Mouse (Mus musculus): ENCODE measurements around the gene Ccdc167. TPM values are rescaled to one million over a fixed set of nuclear protein-coding genes. Genes with fewer than 3 reads are reported as not detected.
"Not testable (repeated sequence)": the region's sequence is repeated elsewhere in the genome, so short reads cannot be mapped to it uniquely, and the experiment has no call there.

The Ccdc167 gene
- total RNA-seq, 2 experiments from 2014 or later: 15.3 to 18.4 TPM

- no peak for DNase-seq
These were observed 3.1 kb upstream of the Ccdc167 start for GRCm38 (mm10) chr17:29719628-29720575.

- no peak for DNase-seq
These were observed 1.8 kb upstream of the Ccdc167 start for GRCm38 (mm10) chr17:29718660-29719059.

DNA sequence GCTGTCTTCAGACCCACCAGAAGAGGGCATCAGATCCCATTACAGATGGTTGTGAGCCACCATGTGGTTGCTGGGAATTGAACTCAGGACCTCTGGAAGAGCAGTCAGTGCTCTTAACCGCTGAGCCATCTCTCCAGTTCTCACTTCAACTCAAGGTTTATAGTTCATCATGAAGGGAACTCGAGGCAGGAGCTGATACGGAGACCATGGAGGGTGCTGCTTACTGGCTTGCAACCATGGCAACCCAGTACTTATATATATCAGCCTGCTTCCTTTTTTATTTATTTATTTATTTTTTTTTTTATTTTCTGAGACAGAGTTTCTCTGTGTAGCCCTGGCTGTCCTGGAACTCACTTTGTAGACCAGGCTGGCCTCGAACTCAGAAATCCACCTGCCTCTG is 3.1 kb downstream of the Ccdc167 start:
- DNase-seq: not testable (repeated sequence)

DNA sequence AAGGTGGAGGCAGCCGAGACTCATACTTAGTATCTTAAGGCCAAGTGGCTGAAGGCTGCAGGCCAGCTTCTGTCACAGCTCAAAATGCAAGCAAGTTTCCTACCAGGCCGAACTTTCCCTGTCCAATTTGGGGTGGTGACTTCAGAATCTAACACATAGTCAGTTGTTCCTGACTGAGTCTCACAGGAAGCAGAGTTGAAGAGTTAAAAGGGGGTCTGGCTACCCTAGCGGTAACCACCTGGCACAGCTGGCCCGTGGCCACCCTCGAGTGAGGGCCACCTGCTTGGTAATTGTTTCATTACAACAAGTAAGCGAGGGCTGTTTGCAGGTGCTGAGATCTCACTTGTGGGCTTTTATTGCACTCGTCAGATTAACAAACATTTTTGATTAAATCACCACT is 4.3 kb downstream of the Ccdc167 start:
- DNase-seq: no peak

GRCm38 (mm10) chr17:29711745-29712431 is 5.0 kb downstream of the Ccdc167 start:
- no peak for DNase-seq

- no peak for DNase-seq
These were observed 5.6 kb downstream of the Ccdc167 start for GRCm38 (mm10) chr17:29711076-29711744.

DNA sequence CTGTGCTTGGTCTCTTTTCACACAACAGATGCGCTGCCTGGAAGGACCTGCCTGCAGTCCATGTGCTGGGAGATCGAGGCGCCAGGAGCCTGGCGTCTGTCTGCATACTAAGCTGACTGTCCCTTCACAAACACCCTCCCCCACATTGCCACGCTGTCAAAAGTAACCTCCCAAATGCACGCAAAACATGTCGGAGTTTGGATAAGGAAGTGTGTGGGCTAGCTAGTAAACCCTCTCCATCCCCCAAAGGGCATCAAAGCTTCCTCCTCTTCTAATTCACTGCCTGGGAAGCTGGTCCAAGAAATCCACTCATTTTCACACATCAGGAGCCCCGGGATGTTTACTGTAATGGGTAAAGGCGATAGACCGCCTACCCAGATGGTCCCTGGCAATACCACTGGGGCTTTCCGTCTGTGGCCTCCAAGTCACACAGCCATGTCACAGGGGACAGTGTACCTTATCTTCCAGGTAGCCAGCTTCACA is 6.2 kb downstream of the Ccdc167 start:
- DNase-seq: no peak

GRCm38 (mm10) chr17:29708783-29709182 is 8.1 kb downstream of the Ccdc167 start:
- DNase-seq: no peak

DNA sequence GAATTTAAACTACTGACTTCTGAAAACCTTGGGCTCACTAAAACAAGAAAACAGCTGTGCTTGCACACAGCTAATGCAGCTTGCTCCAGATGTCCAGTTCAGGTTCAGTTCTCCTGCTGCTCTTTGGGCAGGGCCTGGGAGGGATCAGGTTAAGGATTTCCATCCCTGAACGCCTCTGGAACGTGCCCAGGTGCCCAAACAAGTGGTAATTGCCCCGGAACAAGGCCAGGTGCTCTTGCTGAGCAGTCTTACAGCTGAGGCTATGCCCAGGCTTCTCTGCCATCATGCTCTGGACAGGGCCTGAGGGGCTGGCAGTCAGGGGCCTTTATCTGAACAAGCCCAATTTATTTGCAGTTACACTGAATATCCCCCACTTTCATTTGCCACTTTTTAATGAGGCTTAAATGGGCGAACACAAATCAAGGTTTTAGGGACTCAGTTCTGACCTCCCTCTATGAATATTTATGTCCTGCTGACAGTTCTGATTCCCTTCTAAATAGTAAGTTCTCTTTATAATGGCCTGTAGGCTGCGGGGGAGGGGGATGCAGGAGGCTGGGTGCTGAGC is 9.8 kb downstream of the Ccdc167 start:
- DNase-seq: no peak

DNA sequence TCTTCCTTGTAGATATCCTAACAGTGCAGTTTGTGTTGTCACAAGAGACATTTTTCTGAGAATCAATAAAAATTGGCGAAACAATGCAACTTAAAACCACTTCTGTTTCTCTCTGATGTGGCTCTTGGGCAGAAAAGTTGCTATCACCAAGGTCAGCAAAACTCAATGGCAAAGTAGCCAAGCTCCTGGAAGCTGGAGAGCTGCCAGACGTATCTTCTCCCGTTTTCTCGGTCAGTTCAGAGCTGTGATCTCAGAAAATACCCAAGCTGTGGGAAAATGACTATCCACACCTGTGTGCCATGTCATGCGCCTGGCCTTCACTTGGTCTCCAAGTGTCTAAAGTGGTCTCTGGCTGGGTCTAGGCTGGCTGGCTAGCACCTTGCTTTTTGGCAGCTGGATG is 11.0 kb downstream of the Ccdc167 start:
- DNase-seq: no peak

DNA sequence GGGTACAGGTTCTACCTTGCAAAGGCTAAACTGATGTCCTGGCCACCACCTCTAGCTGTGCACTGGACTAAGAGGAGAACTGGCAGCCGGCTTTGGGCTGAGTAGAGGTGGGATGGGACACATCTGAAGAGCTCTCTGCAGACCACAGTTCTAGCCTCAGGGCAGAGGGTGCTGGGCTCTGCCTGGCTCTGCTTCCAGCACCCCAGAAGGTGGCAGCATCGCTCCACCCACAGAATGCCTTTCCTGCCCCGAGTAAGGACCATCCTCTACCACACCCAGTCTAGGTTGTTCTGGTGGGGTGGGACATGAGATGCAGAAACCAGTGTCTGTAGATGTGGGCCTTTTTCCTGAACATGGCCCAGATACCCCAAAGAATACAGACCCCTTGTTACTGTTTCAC is 12.1 kb downstream of the Ccdc167 start:
- DNase-seq: peak; percentile 71

DNA sequence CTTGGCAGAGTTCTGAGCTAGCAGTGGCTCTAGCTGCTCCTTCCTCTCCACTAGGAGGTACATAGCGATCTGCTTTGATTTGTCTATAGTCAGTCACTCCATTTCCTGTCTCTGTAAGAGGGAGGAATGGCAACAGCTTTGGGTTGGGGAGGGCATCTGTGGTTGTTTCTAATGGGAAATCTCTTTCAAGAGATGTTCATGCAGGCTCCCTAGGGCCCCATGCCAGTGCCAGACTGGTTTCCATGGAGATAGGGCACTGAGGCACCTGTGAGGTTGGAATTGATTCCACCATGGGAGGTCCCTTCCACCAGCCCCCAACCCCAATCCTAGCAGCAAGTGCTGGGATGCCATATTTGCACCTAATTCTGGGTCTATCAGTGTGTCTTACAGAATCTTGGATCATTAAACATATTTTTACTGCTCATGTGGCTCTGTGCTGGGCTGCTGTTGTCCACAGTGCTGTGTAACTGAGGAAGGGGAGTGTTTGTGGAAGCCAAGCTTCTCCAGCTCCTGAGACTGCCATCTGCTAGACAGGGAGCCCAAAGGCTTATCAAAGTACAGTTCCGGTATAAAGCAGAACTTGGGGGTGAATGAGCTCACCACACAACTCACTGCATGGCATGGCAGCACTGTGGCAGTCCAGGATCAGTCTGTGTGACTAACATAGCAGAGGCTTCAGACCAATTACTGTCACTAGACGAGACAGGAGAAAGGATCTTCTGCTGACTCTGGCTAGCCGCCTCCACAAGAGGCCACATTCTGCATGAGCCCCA is 13.7 kb downstream of the Ccdc167 start:
- no peak for DNase-seq

GRCm38 (mm10) chr17:29700573-29700972 is 16.3 kb downstream of the Ccdc167 start:
- no peak for DNase-seq

DNA sequence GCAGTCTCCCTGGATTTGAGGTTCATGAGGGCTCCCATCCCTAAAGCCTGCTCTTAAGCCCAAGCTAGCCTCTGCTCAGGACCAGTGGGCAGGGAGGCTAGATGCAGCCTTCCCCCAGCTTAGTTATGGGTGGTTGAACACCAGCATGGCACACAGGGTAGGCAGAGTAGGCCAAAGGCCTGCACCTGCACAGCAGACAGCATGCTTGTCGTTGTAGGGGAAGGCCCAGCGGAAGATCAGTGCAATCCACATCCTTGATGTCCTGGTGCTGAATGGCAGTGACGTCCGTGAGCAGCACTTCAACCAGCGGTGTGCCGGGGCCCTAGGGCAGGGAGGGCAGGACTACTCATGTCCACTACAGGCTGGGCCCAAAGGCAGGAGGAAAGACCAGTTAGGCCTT is 18.4 kb downstream of the Ccdc167 start:
- DNase-seq: no peak

DNA sequence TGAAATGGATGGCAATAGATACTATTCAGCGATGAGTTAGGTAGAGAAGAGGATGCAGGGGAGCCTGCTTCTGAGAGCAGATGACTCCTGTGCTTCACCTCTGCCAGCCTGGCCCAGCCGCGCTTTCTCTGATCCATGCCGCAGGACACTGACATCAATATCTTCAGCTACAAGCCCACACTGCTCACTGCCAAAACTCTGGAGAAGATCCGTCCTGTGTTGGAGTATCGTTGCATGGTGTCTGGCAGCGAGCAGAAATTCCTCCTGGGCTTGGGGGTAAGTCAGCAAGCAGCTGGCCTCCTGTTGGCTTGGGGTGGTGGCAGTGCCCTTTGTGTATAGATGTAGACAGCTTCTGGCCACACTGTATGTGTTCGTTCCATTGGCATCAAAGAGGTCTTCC is 19.9 kb downstream of the Ccdc167 start:
- DNase-seq: no peak

GRCm38 (mm10) chr17:29694516-29694915 is 22.3 kb downstream of the Ccdc167 start:
- no peak for DNase-seq

DNA sequence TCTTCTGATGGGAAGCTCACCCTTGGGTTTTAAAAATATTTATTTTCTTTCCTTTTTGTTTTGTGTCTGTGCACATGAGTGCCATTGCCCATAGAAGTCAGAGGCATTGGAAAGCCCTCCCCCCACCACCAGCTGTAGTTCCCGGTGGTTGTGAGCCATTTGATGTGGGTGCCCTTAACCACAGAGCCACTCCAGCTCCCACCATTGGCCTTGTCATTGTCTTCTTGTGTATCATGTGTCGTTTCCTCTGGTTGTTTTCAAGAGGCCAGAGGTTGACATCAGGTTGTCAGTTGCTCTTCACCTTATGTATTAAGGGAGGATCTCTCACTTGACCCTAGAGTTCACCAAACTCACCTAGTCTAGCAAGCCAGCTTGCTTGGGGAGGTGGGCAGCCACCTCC is 23.3 kb downstream of the Ccdc167 start:
- no peak for DNase-seq

- DNase-seq: no peak
These were observed 24.0 kb downstream of the Ccdc167 start for GRCm38 (mm10) chr17:29692827-29693226.

GRCm38 (mm10) chr17:29690257-29690656 is 26.6 kb downstream of the Ccdc167 start:
- DNase-seq: no peak

- DNase-seq: no peak
These were observed 28.2 kb downstream of the Ccdc167 start for GRCm38 (mm10) chr17:29688610-29689009.

- no peak for DNase-seq
These were observed 29.5 kb downstream of the Ccdc167 start for GRCm38 (mm10) chr17:29687373-29687772.

DNA sequence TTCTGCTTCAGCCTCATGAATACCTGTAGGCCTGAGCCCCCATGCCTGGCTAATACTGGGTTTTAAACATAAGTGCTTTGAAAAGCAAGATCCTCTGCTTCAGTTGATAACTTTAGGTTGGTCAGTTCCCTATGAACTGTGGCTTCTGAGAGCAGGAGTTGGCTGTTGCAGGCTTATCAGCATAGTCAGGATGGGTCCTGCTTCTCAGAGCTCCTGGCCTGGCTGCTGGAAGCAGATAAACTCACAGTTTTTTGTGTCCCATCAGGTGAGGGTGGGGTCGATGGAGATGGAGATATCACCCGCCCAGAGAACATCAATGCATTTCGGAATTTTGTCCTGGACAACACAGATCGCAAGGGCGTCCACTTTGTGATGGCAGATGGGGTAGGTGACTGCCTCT is 30.1 kb downstream of the Ccdc167 start:
- no peak for DNase-seq

Measured in heart, postnatal 4 days (tissue).